ENCODE assay signal across 18 mouse cellular contexts in genomic region chr13:111929908-111930307, GRCm38 (mm10).
A peak's percentile ranks its signal among the peaks of the same experiment; 100 is the strongest.
DNase-seq lines count a peak whose midpoint lies in the region; ATAC-seq and TF ChIP-seq lines count a peak whose summit lies in the region.
"Had no signal": no experiment of that assay in that cellular context is flagged by ENCODE, and none has a peak within 500 bp of the region (broad histone marks: within the 10 kb centered on the region; RNA-seq: fewer than 3 reads in every experiment).

No protein-coding gene starts in this region.

- H3K4me2 ChIP-seq in liver, embryonic 15.5 days = peak overlapping the region; percentile 42
- H3K4me2 ChIP-seq: embryonic facial prominence, embryonic 12.5 days; hindbrain, embryonic 15.5 days; lung, embryonic 14.5 days had no signal

- H3K9ac ChIP-seq in liver, embryonic 15.5 days = no peak overlapping the region
- H3K9ac ChIP-seq: embryonic facial prominence, embryonic 12.5 days; hindbrain, embryonic 15.5 days; lung, embryonic 14.5 days had no signal

- peak; percentile 19 for DNase-seq in lung, postnatal 36 days
- no peak for DNase-seq in lung, adult 18-20 months
- peak; percentile 87 for DNase-seq in splenic B cell, adult 2 months (ENCODE audit: low read depth, low spot score)
- DNase-seq in cerebellum, adult 11 months = no peak
- DNase-seq in embryo, embryonic 10.5 days (ENCODE audit: low spot score) = no peak
- DNase-seq: cerebellum, adult 11-12 months; cerebellum, postnatal 36 days; gastrocnemius, adult 2 months; heart, postnatal 10 days; lung, embryonic 14.5 days; thymus, adult 18-20 months had no signal

- no peak overlapping the region for H3K4me3 ChIP-seq in bone marrow macrophage, adult 2 months (ENCODE audit: insufficient read depth, low read length)
- no peak overlapping the region for H3K4me3 ChIP-seq in liver, embryonic 15.5 days (replicated peaks)
- H3K4me3 ChIP-seq: embryonic facial prominence, embryonic 12.5 days; gastrocnemius, adult 2 months; hindbrain, embryonic 15.5 days; limb, embryonic 10.5 days; midbrain, embryonic 10.5 days had no signal

- no peaks in the 10 kb centered on the region for H3K36me3 ChIP-seq in liver, embryonic 15.5 days (replicated peaks)
- H3K36me3 ChIP-seq in splenic B cell, adult 2 months (ENCODE audit: control insufficient read depth, insufficient read depth, low read length, poor library complexity, severe bottlenecking) = no peaks in the 10 kb centered on the region
- H3K36me3 ChIP-seq: embryonic facial prominence, embryonic 12.5 days; hindbrain, embryonic 15.5 days; limb, embryonic 10.5 days; midbrain, embryonic 10.5 days had no signal

- WGBS in liver, embryonic 15.5 days (ENCODE audit: insufficient replicate concordance) = 12% methylated on average over 1 of the region's 1 CpGs

- no peak for ATAC-seq in liver, embryonic 15.5 days (ENCODE audit: insufficient read depth)
- ATAC-seq: forebrain, embryonic 16.5 days had no signal

- TF ChIP-seq CTCF in bone marrow macrophage, adult 2 months (IDR thresholded peaks at IDR 0.05; ENCODE audit: low read depth, low read length) = no peak

- TF ChIP-seq POLR2A in bone marrow macrophage, adult 2 months (IDR thresholded peaks at IDR 0.05; ENCODE audit: borderline replicate concordance, low read depth, low read length) = no peak

- H3K27ac ChIP-seq in bone marrow macrophage, adult 2 months (ENCODE audit: insufficient read depth, low read depth, low read length) = peak overlapping the region; percentile 59
- H3K27ac ChIP-seq in liver, embryonic 15.5 days (replicated peaks) = peak overlapping the region; percentile 88
- H3K27ac ChIP-seq: embryonic facial prominence, embryonic 12.5 days; gastrocnemius, adult 2 months; hindbrain, embryonic 15.5 days; limb, embryonic 10.5 days; midbrain, embryonic 10.5 days had no signal

- H3K9me3 ChIP-seq in liver, embryonic 15.5 days (replicated peaks) = no peaks in the 10 kb centered on the region
- H3K9me3 ChIP-seq: embryonic facial prominence, embryonic 12.5 days; hindbrain, embryonic 15.5 days; limb, embryonic 10.5 days; midbrain, embryonic 10.5 days had no signal

- H3K27me3 ChIP-seq in liver, embryonic 15.5 days = no peaks in the 10 kb centered on the region
- H3K27me3 ChIP-seq in splenic B cell, adult 2 months (ENCODE audit: control insufficient read depth, insufficient read depth, low read length, poor library complexity, severe bottlenecking) = no peaks in the 10 kb centered on the region
- H3K27me3 ChIP-seq: embryonic facial prominence, embryonic 12.5 days; hindbrain, embryonic 15.5 days had no signal

- H3K4me1 ChIP-seq in bone marrow macrophage, adult 2 months (ENCODE audit: control insufficient read depth, insufficient read depth, low read length) = peaks cover 44% of the 10 kb centered on the region
- peaks cover 74% of the 10 kb centered on the region for H3K4me1 ChIP-seq in liver, embryonic 15.5 days (replicated peaks)
- H3K4me1 ChIP-seq: embryonic facial prominence, embryonic 12.5 days; limb, embryonic 10.5 days; midbrain, embryonic 10.5 days had no signal

Comparison
In these comparisons a context has a peak if more than half of its experiments do, and no peak if none do; other contexts are left out.
1. DNase-seq: peak in lung, postnatal 36 days (single experiment) and splenic B cell, adult 2 months (single experiment); none in lung, adult 18-20 months (0 of 2), cerebellum, adult 11 months (single experiment) and embryo, embryonic 10.5 days (single experiment).